Mouse (Mus musculus) left cerebral cortex, postnatal 4 days (tissue): ENCODE results near the gene Mfrp. TPM values are rescaled to one million over a fixed set of nuclear protein-coding genes. Genes with fewer than 3 reads are reported as not detected.

Experiments
- total RNA-seq, 2 experiments: library from RNA; stranded (reverse); gene quantifications; 2 replicates each; pipeline ENCODE4 v1.2.3; 2021

Gene Mfrp
- total RNA-seq, 2 experiments from 2014 or later, result not detected

Other genes with a start within 250 kb of the Mfrp start
- 100 to 1,000 TPM; 130 to 177 TPM for gene Thy1, start 58.3 kb upstream of the Mfrp start, total RNA-seq
- 10 to 100 TPM; 30.2 to 31.9 TPM for gene Usp2, start 34.7 kb upstream of the Mfrp start, total RNA-seq
- gene C1qtnf5, start 5.5 kb downstream of the Mfrp start, total RNA-seq, result 10 to 100 TPM in 1 of 2 experiments, 1 to 10 TPM in 1; 5.3 to 10.6 TPM
- gene Gm49380, start 11.8 kb downstream of the Mfrp start, total RNA-seq, result under 1 TPM in 1 of 2 experiments, not detected in 1; 0.44 TPM
- 10 to 100 TPM; 31.1 to 33.1 TPM for gene Rnf26, start 11.8 kb downstream of the Mfrp start, total RNA-seq
- 10 to 100 TPM; 13.7 to 16.9 TPM for gene Mcam, start 32.7 kb downstream of the Mfrp start, total RNA-seq
- 10 to 100 TPM; 58.4 to 62.4 TPM for gene Cbl, start 132.3 kb downstream of the Mfrp start, total RNA-seq
- gene Ccdc153, start 138.9 kb downstream of the Mfrp start, total RNA-seq, result 1 to 10 TPM; 3.5 to 4.6 TPM
- under 1 TPM; 0.40 to 0.72 TPM for gene Pdzd3, start 149.7 kb downstream of the Mfrp start, total RNA-seq
- 1 to 10 TPM; 8.3 to 8.8 TPM for gene Nlrx1, start 166.9 kb downstream of the Mfrp start, total RNA-seq
- gene Abcg4, start 186.9 kb downstream of the Mfrp start, total RNA-seq, result 10 to 100 TPM; 64.0 to 71.1 TPM
- gene Hinfp, start 203.9 kb downstream of the Mfrp start, total RNA-seq, result 10 to 100 TPM; 34.0 to 35.8 TPM
- gene C2cd2l, start 218.6 kb downstream of the Mfrp start, total RNA-seq, result 10 to 100 TPM; 69.5 to 74.9 TPM
- 10 to 100 TPM; 20.4 to 22.2 TPM for gene Dpagt1, start 224.3 kb downstream of the Mfrp start, total RNA-seq
- 10 to 100 TPM; 81.0 to 82.7 TPM for gene H2afx, start 233.0 kb downstream of the Mfrp start, total RNA-seq
- gene Hmbs, start 242.5 kb downstream of the Mfrp start, total RNA-seq, result 10 to 100 TPM; 21.5 to 23.8 TPM